Mouse (Mus musculus): ENCODE results near the gene Mtr. TPM values are rescaled to one million over a fixed set of nuclear protein-coding genes. Genes with fewer than 3 reads are reported as not detected.
A peak's percentile ranks its signal among the peaks of the same experiment; 100 is the strongest.

Mtr gene
- polyA plus RNA-seq, 1 experiment from 2014 or later: 6.2 TPM

DNA sequence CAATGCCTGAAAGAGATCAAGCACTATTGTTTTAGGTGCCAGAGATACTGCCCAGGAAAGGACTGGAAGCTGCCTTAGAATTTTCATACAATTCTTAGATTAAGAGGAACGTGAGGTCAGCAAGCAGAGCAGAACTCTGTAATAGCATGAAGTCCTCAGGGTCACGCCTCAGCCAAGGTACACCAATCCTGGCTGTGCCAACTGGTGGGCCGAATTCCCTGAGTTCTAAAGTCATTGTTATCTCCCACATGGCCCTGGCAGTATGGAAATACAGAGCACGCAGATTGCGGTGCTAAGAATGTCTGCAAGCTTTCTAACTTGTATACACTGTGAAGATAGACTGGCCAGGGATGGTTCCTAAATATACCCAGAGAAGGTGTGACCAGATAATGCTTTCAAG is 43.0 kb downstream of the Mtr start:
- peaks cover 44% of the 10 kb centered on the region for H3K36me3 ChIP-seq (ENCODE audit: control insufficient read depth, insufficient read depth, low read length)
- ATAC-seq (ENCODE audit: low FRiP score, low TSS enrichment) (no peak), DNase-seq (no peak)
- H3K4me3 ChIP-seq (replicated peaks; ENCODE audit: low read depth, low read length): no peak overlapping the region
- WGBS: 93% methylated on average over 5 of the region's 5 CpGs
- no peak overlapping the region for H3K4me2 ChIP-seq (ENCODE audit: low read length)
- no peak overlapping the region for H3K27ac ChIP-seq (replicated peaks; ENCODE audit: low read depth, low read length)
- H3K9ac ChIP-seq (replicated peaks; ENCODE audit: low read length): no peak overlapping the region
- H3K27me3 ChIP-seq (ENCODE audit: control insufficient read depth, insufficient read depth, low read length): no peaks in the 10 kb centered on the region
- no peaks in the 10 kb centered on the region for H3K4me1 ChIP-seq (ENCODE audit: control insufficient read depth, insufficient read depth, low read length)
- H3K9me3 ChIP-seq (ENCODE audit: control insufficient read depth, low read length): no peaks in the 10 kb centered on the region

DNA sequence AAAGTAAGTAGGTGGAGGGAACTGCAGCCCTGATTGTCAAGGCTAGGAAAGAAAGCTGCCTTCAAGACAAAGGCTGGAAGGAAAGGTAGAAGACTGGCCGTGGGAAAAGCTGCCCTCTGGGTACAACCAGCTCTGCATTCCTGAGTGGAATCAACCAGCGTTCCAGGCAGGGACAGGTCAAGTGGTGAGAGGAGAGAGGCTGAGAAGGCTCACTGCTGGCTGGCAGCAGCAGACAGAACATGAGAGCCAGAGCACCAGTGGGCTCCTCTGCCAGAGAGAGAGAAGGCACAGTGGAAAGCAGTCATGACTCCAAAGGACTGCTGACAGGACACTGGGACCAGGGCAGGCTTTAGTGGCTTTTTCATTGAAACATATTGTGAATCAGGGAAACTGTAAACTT is 46.9 kb downstream of the Mtr start:
- H3K4me3 ChIP-seq (replicated peaks; ENCODE audit: low read depth, low read length): no peak overlapping the region
- peaks cover 29% of the 10 kb centered on the region for H3K36me3 ChIP-seq (ENCODE audit: control insufficient read depth, insufficient read depth, low read length)
- no peaks in the 10 kb centered on the region for H3K4me1 ChIP-seq (ENCODE audit: control insufficient read depth, insufficient read depth, low read length)
- H3K9ac ChIP-seq (replicated peaks; ENCODE audit: low read length): no peak overlapping the region
- WGBS: 78% methylated on average over 2 of the region's 2 CpGs
- DNase-seq (no peak), ATAC-seq (ENCODE audit: low FRiP score, low TSS enrichment) (no peak)
- no peaks in the 10 kb centered on the region for H3K9me3 ChIP-seq (ENCODE audit: control insufficient read depth, low read length)
- no peaks in the 10 kb centered on the region for H3K27me3 ChIP-seq (ENCODE audit: control insufficient read depth, insufficient read depth, low read length)
- H3K27ac ChIP-seq (replicated peaks; ENCODE audit: low read depth, low read length): no peak overlapping the region
- no peak overlapping the region for H3K4me2 ChIP-seq (ENCODE audit: low read length)

DNA sequence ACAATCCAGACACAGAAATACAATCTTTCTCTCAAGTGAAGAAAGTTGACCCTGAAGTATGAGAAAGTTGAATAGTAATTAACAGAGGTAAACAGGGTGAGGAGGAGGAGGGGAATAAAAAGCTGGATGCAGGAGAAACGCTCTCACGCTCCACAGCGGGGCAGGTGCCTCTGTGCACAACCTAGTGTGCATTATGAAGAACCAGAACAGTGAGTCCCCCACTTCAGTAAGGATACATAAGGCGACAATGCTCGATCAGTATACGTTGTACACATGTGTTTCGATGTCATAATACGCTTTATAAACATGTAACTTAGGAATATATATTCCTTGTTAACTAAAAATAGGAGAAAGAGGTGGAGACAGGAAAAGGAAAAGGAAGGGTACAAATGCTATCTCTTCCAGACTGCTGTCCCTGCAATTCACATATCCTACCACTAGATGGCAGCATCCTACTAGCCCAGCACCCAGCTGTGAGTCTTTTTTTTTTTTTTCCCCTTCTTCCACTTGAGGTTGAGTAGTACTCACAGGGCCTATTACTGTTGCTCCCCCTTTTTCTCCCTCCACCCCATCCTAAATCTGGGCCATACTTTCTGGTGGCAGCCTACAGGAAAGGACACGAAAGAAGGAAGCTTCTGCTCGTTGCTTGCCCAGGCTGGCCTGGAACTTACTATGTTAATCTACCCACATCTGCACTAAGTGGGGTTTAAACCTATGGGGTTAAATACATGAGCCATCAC is 47.7 kb downstream of the Mtr start:
- Histone ChIP-seq H3K9me3 (ENCODE audit: control insufficient read depth, low read length) (no peaks in the 10 kb centered on the region), H3K4me3 (replicated peaks; ENCODE audit: low read depth, low read length) (no peak overlapping the region), H3K27ac (replicated peaks; ENCODE audit: low read depth, low read length) (no peak overlapping the region), H3K4me2 (ENCODE audit: low read length) (no peak overlapping the region), H3K9ac (replicated peaks; ENCODE audit: low read length) (no peak overlapping the region), H3K4me1 (ENCODE audit: control insufficient read depth, insufficient read depth, low read length) (no peaks in the 10 kb centered on the region), H3K27me3 (ENCODE audit: control insufficient read depth, insufficient read depth, low read length) (no peaks in the 10 kb centered on the region), H3K36me3 (ENCODE audit: control insufficient read depth, insufficient read depth, low read length) (peaks cover 28% of the 10 kb centered on the region)
- WGBS: 83% methylated on average over 10 of the region's 10 CpGs
- ATAC-seq (ENCODE audit: low FRiP score, low TSS enrichment) (no peak; the same call in 1 of the 2 replicates), DNase-seq (peak; percentile 75)

DNA sequence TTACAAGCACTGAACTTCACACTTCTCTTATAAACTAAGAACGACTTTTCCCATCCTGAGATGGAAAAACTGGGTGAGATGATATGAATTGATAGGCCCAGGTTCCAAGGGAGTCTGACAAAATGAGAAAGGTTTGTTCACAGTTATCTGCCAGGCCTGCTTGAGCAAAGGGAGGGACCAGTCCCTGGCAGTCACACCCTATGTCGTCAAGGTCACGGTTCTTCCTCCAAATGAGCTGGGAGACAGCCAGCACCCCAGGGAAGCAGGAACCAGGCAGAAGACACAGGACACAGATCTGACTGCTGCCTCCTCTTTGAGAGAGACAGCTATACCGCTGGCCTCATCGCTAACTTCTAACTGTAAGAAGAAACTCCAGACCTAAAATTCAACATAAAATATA is 57.5 kb downstream of the Mtr start:
- ATAC-seq (ENCODE audit: low FRiP score, low TSS enrichment) (no peak), DNase-seq (no peak)
- Histone ChIP-seq H3K4me1 (ENCODE audit: control insufficient read depth, insufficient read depth, low read length) (no peaks in the 10 kb centered on the region), H3K27me3 (ENCODE audit: control insufficient read depth, insufficient read depth, low read length) (no peaks in the 10 kb centered on the region), H3K9ac (replicated peaks; ENCODE audit: low read length) (no peak overlapping the region), H3K4me3 (replicated peaks; ENCODE audit: low read depth, low read length) (no peak overlapping the region), H3K27ac (replicated peaks; ENCODE audit: low read depth, low read length) (no peak overlapping the region), H3K36me3 (ENCODE audit: control insufficient read depth, insufficient read depth, low read length) (peaks cover 16% of the 10 kb centered on the region), H3K9me3 (ENCODE audit: control insufficient read depth, low read length) (no peaks in the 10 kb centered on the region), H3K4me2 (ENCODE audit: low read length) (no peak overlapping the region)
- WGBS: 87% methylated on average over 5 of the region's 5 CpGs

DNA sequence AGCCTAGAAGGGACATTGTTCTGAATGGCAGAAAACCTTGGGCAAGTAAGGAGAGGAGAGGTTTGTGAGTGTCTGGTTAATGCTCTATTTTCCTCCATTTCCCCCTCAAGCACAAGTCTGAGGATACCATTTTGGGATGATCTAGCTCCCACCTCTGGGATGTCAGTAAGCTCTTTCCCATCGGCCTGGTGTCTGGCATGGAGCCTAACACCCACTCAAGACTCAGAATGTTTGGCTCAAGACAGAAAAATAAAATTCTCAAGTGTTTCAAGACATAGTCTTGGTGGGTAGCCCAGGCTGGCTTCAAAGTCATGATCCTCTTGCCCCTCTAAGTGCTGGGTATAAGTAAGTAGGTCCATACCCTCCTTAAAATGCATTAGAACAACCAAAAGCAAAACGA is 59.4 kb downstream of the Mtr start:
- no peak overlapping the region for H3K4me3 ChIP-seq (replicated peaks; ENCODE audit: low read depth, low read length)
- H3K4me1 ChIP-seq (ENCODE audit: control insufficient read depth, insufficient read depth, low read length): no peaks in the 10 kb centered on the region
- H3K9me3 ChIP-seq (ENCODE audit: control insufficient read depth, low read length): no peaks in the 10 kb centered on the region
- no peak for ATAC-seq (ENCODE audit: low FRiP score, low TSS enrichment)
- no peak overlapping the region for H3K27ac ChIP-seq (replicated peaks; ENCODE audit: low read depth, low read length)
- no peak for DNase-seq
- no peak overlapping the region for H3K4me2 ChIP-seq (ENCODE audit: low read length)
- H3K9ac ChIP-seq (replicated peaks; ENCODE audit: low read length): no peak overlapping the region
- H3K27me3 ChIP-seq (ENCODE audit: control insufficient read depth, insufficient read depth, low read length): no peaks in the 10 kb centered on the region
- H3K36me3 ChIP-seq (ENCODE audit: control insufficient read depth, insufficient read depth, low read length): peaks cover 24% of the 10 kb centered on the region
- 97% methylated on average over 2 of the region's 2 CpGs for WGBS

DNA sequence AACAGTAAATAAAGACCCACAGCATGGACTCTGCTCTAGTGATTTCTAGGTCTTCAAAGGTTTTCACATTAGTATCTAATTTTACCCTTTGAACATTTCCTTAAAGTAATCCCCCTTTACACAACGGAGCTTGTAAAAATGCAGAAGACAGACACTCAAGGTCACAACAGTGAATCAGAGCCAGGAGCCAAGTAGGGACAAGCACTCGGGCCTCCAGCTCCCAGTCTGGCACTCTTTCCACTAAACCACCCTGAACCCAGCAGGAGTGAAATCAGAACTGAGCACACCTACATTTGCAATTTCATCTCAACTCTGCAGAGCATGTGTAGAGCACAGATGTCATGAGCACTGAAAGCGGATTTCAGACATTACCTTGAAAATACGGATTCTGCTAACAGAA is 61.1 kb downstream of the Mtr start:
- DNase-seq: no peak
- H3K4me2 ChIP-seq (ENCODE audit: low read length): no peak overlapping the region
- H3K9me3 ChIP-seq (ENCODE audit: control insufficient read depth, low read length): no peaks in the 10 kb centered on the region
- H3K4me1 ChIP-seq (ENCODE audit: control insufficient read depth, insufficient read depth, low read length): no peaks in the 10 kb centered on the region
- ATAC-seq (ENCODE audit: low FRiP score, low TSS enrichment): no peak
- H3K27ac ChIP-seq (replicated peaks; ENCODE audit: low read depth, low read length): no peak overlapping the region
- H3K9ac ChIP-seq (replicated peaks; ENCODE audit: low read length): no peak overlapping the region
- 94% methylated on average over 4 of the region's 4 CpGs for WGBS
- no peak overlapping the region for H3K4me3 ChIP-seq (replicated peaks; ENCODE audit: low read depth, low read length)
- H3K36me3 ChIP-seq (ENCODE audit: control insufficient read depth, insufficient read depth, low read length): peaks cover 27% of the 10 kb centered on the region
- H3K27me3 ChIP-seq (ENCODE audit: control insufficient read depth, insufficient read depth, low read length): no peaks in the 10 kb centered on the region

DNA sequence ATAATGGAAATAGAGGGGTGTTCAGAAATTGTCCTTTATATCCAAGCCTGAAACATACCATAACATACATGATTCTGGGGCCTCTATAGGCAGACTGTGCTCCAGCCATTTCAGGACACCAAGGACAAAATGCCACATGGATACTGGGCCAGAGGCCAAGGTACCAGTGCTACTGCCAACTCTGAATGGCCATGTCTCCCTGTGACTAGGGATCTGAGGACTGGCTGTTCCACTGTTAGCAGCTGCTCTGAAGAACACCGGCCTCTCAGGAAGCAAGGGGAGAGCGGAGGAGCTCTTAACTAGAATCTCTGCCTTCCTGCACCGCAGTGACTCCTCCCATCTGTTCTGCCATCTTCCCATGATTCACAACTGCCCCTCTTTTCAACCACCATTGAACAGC is 61.9 kb downstream of the Mtr start:
- WGBS: 96% methylated on average over 3 of the region's 3 CpGs
- no peak for ATAC-seq (ENCODE audit: low FRiP score, low TSS enrichment)

DNA sequence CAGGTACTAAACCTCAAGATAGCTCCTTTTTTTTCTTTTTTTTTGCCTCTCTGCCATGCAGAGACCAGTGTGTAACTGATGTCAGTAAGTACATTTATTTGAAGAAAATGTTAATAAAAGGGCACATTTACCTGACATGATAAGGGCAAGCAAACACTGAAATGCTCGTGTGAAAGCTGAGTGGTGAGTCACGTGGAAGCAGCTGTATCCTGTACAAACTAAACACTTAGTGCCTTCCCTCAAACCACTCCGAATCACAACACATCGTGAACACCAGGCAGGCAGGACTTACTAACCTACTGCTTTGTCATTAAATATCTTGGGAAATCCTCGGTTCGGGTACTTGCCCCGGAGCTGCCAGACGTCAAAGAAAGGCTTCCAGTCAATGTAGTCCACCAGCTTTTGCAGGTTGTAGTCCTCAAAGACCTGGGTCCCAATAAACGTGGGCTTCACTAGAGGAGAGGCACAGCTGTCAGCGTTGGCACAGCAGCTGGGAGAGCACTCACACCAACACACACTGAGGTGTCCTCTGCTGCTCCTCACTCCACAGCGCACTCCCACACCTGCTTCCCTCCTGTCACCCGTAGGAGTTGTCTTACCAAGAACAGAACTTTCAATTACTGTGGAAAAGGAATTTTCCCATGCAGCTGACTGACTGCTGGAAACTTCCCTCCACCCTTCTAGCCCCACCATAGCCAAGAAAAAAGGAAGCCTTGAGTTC is 62.8 kb downstream of the Mtr start:
- H3K4me3 ChIP-seq (replicated peaks; ENCODE audit: low read depth, low read length): no peak overlapping the region
- H3K9ac ChIP-seq (replicated peaks; ENCODE audit: low read length): no peak overlapping the region
- no peak for DNase-seq
- H3K27me3 ChIP-seq (ENCODE audit: control insufficient read depth, insufficient read depth, low read length): no peaks in the 10 kb centered on the region
- peaks cover 23% of the 10 kb centered on the region for H3K36me3 ChIP-seq (ENCODE audit: control insufficient read depth, insufficient read depth, low read length)
- WGBS: 93% methylated on average over 12 of the region's 12 CpGs
- no peak overlapping the region for H3K27ac ChIP-seq (replicated peaks; ENCODE audit: low read depth, low read length)
- ATAC-seq (ENCODE audit: low FRiP score, low TSS enrichment): no peak
- H3K4me2 ChIP-seq (ENCODE audit: low read length): no peak overlapping the region
- no peaks in the 10 kb centered on the region for H3K4me1 ChIP-seq (ENCODE audit: control insufficient read depth, insufficient read depth, low read length)
- no peaks in the 10 kb centered on the region for H3K9me3 ChIP-seq (ENCODE audit: control insufficient read depth, low read length)

More for the DNA sequence above, 61.9 kb downstream of the Mtr start:
- Histone ChIP-seq H3K36me3 (ENCODE audit: control insufficient read depth, insufficient read depth, low read length) (peaks cover 27% of the 10 kb centered on the region), H3K27ac (replicated peaks; ENCODE audit: low read depth, low read length) (no peak overlapping the region), H3K9ac (replicated peaks; ENCODE audit: low read length) (no peak overlapping the region), H3K27me3 (ENCODE audit: control insufficient read depth, insufficient read depth, low read length) (no peaks in the 10 kb centered on the region), H3K4me3 (replicated peaks; ENCODE audit: low read depth, low read length) (no peak overlapping the region), H3K4me1 (ENCODE audit: control insufficient read depth, insufficient read depth, low read length) (no peaks in the 10 kb centered on the region), H3K4me2 (ENCODE audit: low read length) (no peak overlapping the region), H3K9me3 (ENCODE audit: control insufficient read depth, low read length) (no peaks in the 10 kb centered on the region)
- peak; percentile 25 for DNase-seq

DNA sequence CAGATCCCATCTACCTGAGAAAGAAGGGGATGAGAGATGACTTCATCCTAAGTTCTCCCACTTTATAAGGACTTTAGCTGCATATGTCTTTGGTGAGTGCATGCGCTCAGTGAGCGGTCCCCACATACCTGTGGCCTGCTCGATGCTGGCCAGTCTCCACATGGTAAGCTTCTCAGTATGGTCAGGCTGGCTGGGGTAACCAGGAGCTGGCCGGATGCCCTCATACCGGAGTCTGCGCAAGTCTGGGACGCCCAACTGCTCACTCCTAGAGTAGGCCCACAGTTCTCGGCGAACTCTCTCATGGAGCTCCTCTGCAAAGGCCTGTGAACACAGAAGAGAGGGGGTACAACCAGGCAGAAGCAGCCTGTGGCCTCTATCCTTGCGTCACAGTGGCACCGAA is 68.7 kb downstream of the Mtr start:
- Histone ChIP-seq H3K36me3 (ENCODE audit: control insufficient read depth, insufficient read depth, low read length) (peaks cover 31% of the 10 kb centered on the region), H3K4me1 (ENCODE audit: control insufficient read depth, insufficient read depth, low read length) (no peaks in the 10 kb centered on the region), H3K4me3 (replicated peaks; ENCODE audit: low read depth, low read length) (no peak overlapping the region), H3K27me3 (ENCODE audit: control insufficient read depth, insufficient read depth, low read length) (no peaks in the 10 kb centered on the region), H3K9ac (replicated peaks; ENCODE audit: low read length) (no peak overlapping the region), H3K9me3 (ENCODE audit: control insufficient read depth, low read length) (no peaks in the 10 kb centered on the region), H3K4me2 (ENCODE audit: low read length) (no peak overlapping the region), H3K27ac (replicated peaks; ENCODE audit: low read depth, low read length) (no peak overlapping the region)
- no peak for ATAC-seq (ENCODE audit: low FRiP score, low TSS enrichment)
- WGBS: 96% methylated on average over 11 of the region's 11 CpGs
- DNase-seq: no peak
